Comparison of ENCODE assay signal across 15 mouse cellular contexts in genomic region chr9:21249629-21250508, GRCm38 (mm10). TPM values are rescaled to one million over a fixed set of nuclear protein-coding genes. Genes with fewer than 3 reads are reported as not detected.
A peak's percentile ranks its signal among the peaks of the same experiment; 100 is the strongest.
DNase-seq lines count a peak whose midpoint lies in the region; ATAC-seq and TF ChIP-seq lines count a peak whose summit lies in the region.
"Had no signal": no experiment of that assay in that cellular context is flagged by ENCODE, and none has a peak within 500 bp of the region (broad histone marks: within the 10 kb centered on the region; RNA-seq: fewer than 3 reads in every experiment).

No protein-coding gene starts in this region.

- H3K36me3 ChIP-seq in kidney, adult 2 months (ENCODE audit: control insufficient read depth, insufficient read depth, low read length) = no peaks in the 10 kb centered on the region
- H3K36me3 ChIP-seq in neural tube, embryonic 12.5 days = no peaks in the 10 kb centered on the region
- no peaks in the 10 kb centered on the region for H3K36me3 ChIP-seq in neural tube, embryonic 15.5 days
- H3K36me3 ChIP-seq in liver, embryonic 12.5 days = no peaks in the 10 kb centered on the region
- no peaks in the 10 kb centered on the region for H3K36me3 ChIP-seq in stomach, embryonic 16.5 days (ENCODE audit: control insufficient read depth, insufficient read depth, low read length)
- H3K36me3 ChIP-seq: heart, embryonic 13.5 days; midbrain, embryonic 12.5 days had no signal

- no peak overlapping the region for H3K9ac ChIP-seq in neural tube, embryonic 12.5 days
- H3K9ac ChIP-seq in neural tube, embryonic 15.5 days (replicated peaks) = no peak overlapping the region
- H3K9ac ChIP-seq in liver, embryonic 12.5 days = no peak overlapping the region
- H3K9ac ChIP-seq in stomach, embryonic 16.5 days (ENCODE audit: low read length) = no peak overlapping the region
- H3K9ac ChIP-seq: heart, embryonic 13.5 days; hindbrain, embryonic 14.5 days; midbrain, embryonic 12.5 days had no signal

- H3K27ac ChIP-seq in kidney, adult 2 months (ENCODE audit: insufficient read depth, low read depth, low read length) = no peak overlapping the region
- H3K27ac ChIP-seq in neural tube, embryonic 12.5 days = no peak overlapping the region
- H3K27ac ChIP-seq in neural tube, embryonic 15.5 days (replicated peaks) = no peak overlapping the region
- H3K27ac ChIP-seq in liver, embryonic 12.5 days = no peak overlapping the region
- H3K27ac ChIP-seq in stomach, embryonic 16.5 days (ENCODE audit: low read length) = peak overlapping the region; percentile 82
- H3K27ac ChIP-seq: heart, embryonic 13.5 days; hindbrain, embryonic 14.5 days; midbrain, embryonic 12.5 days had no signal

- no peaks in the 10 kb centered on the region for H3K9me3 ChIP-seq in neural tube, embryonic 12.5 days
- no peaks in the 10 kb centered on the region for H3K9me3 ChIP-seq in neural tube, embryonic 15.5 days (replicated peaks)
- H3K9me3 ChIP-seq in liver, embryonic 12.5 days (replicated peaks) = no peaks in the 10 kb centered on the region
- no peaks in the 10 kb centered on the region for H3K9me3 ChIP-seq in stomach, embryonic 16.5 days (replicated peaks; ENCODE audit: control insufficient read depth, low read length)
- H3K9me3 ChIP-seq: heart, embryonic 13.5 days; midbrain, embryonic 12.5 days had no signal

- WGBS in kidney, adult 2 months = 46% methylated on average over 17 of the region's 17 CpGs
- WGBS in neural tube, embryonic 12.5 days = 34% methylated on average over 17 of the region's 17 CpGs
- 38% methylated on average over 17 of the region's 17 CpGs for whole genome bisulfite sequencing in neural tube, embryonic 15.5 days
- 18% methylated on average over 17 of the region's 17 CpGs for WGBS in liver, embryonic 12.5 days (ENCODE audit: insufficient replicate concordance)
- WGBS in stomach, embryonic 16.5 days = 22% methylated on average over 17 of the region's 17 CpGs

- peak; percentile 28 for DNase-seq in kidney, adult 2 months
- no peak for DNase-seq in kidney, postnatal 4 days
- DNase-seq in right cerebral cortex, postnatal 14 days = no peak
- no peak for DNase-seq in gastrocnemius, adult 8-10 months (ENCODE audit: low spot score in 2 of 2)
- DNase-seq: gastrocnemius, postnatal 14 days; lung, postnatal 10 days; right cerebral cortex, adult 18-20 months had no signal

- ATAC-seq in neural tube, embryonic 12.5 days (ENCODE audit: low FRiP score, low read depth) = no peak
- ATAC-seq in neural tube, embryonic 15.5 days (ENCODE audit: low FRiP score) = no peak
- peak; percentile 51 for ATAC-seq in liver, embryonic 12.5 days
- ATAC-seq in stomach, embryonic 16.5 days (ENCODE audit: insufficient read depth, low FRiP score) = peak; percentile 52; the same call in 1 of the 2 replicates
- ATAC-seq: forebrain, embryonic 16.5 days had no signal

- no peaks in the 10 kb centered on the region; the same call in 1 of the 2 replicates for H3K27me3 ChIP-seq in kidney, adult 2 months (replicated peaks; ENCODE audit: control insufficient read depth, insufficient read depth, low read length)
- peaks cover 62% of the 10 kb centered on the region for H3K27me3 ChIP-seq in neural tube, embryonic 12.5 days (replicated peaks)
- H3K27me3 ChIP-seq in neural tube, embryonic 15.5 days (replicated peaks) = peaks cover 75% of the 10 kb centered on the region
- peaks cover 92% of the 10 kb centered on the region for H3K27me3 ChIP-seq in liver, embryonic 12.5 days (replicated peaks)
- H3K27me3 ChIP-seq in stomach, embryonic 16.5 days (ENCODE audit: control insufficient read depth, insufficient read depth, low read length) = peaks cover 44% of the 10 kb centered on the region

- no peak for TF ChIP-seq CTCF in kidney, adult 2 months (conservative IDR thresholded peaks at IDR 0.05; ENCODE audit: insufficient read depth, insufficient read length, low read depth, low read length)

- 0 out of 2 replicates have a peak overlapping the region, but pooled peaks have one; percentile 2 for H3K4me2 ChIP-seq in neural tube, embryonic 12.5 days (replicated peaks)
- no peak overlapping the region for H3K4me2 ChIP-seq in neural tube, embryonic 15.5 days
- H3K4me2 ChIP-seq in liver, embryonic 12.5 days = no peak overlapping the region
- no peak overlapping the region for H3K4me2 ChIP-seq in stomach, embryonic 16.5 days (ENCODE audit: low read depth, low read length)
- H3K4me2 ChIP-seq: heart, embryonic 13.5 days; hindbrain, embryonic 14.5 days; midbrain, embryonic 12.5 days had no signal

- H3K4me3 ChIP-seq in kidney, adult 2 months (ENCODE audit: insufficient read depth, low read depth, low read length) = no peak overlapping the region
- H3K4me3 ChIP-seq in neural tube, embryonic 12.5 days = no peak overlapping the region
- no peak overlapping the region for H3K4me3 ChIP-seq in neural tube, embryonic 15.5 days (replicated peaks)
- H3K4me3 ChIP-seq in liver, embryonic 12.5 days = no peak overlapping the region
- no peak overlapping the region for H3K4me3 ChIP-seq in stomach, embryonic 16.5 days (replicated peaks; ENCODE audit: low read length)
- H3K4me3 ChIP-seq: heart, embryonic 13.5 days; midbrain, embryonic 12.5 days had no signal

- H3K4me1 ChIP-seq in kidney, adult 2 months (ENCODE audit: control insufficient read depth, insufficient read depth, low read length) = no peaks in the 10 kb centered on the region
- peaks cover 12% of the 10 kb centered on the region for H3K4me1 ChIP-seq in neural tube, embryonic 12.5 days
- H3K4me1 ChIP-seq in neural tube, embryonic 15.5 days = peaks cover 11% of the 10 kb centered on the region
- H3K4me1 ChIP-seq in liver, embryonic 12.5 days = peaks cover 22% of the 10 kb centered on the region
- peaks cover 6% of the 10 kb centered on the region; the same call in 1 of the 2 replicates for H3K4me1 ChIP-seq in stomach, embryonic 16.5 days (ENCODE audit: control insufficient read depth, insufficient read depth, low read length)

- no peak for TF ChIP-seq POLR2A in kidney, adult 2 months (IDR thresholded peaks at IDR 0.05; ENCODE audit: low read depth, low read length)

RNA-seq across cellular contexts. Expression of gene S1pr5, which starts 1.6 kb away (rescaled TPM):
- polyA plus RNA-seq in kidney, adult 2 months (2012; rRNA removed) = 0.38 and 0.39 TPM in 2 replicates
- 1.5 and 2.0 TPM in 2 replicates for polyA plus RNA-seq in neural tube, embryonic 12.5 days (2016; fragmentation: Nextera tagmentation; extraction: Ambion mirVana)
- polyA plus RNA-seq in neural tube, embryonic 15.5 days (2015; fragmentation: Nextera tagmentation; extraction: Ambion mirVana) = 5.8 and 6.7 TPM in 2 replicates
- 0.10 and 0.12 TPM in 2 replicates for polyA plus RNA-seq in liver, embryonic 12.5 days (2016; fragmentation: Nextera tagmentation; extraction: Ambion mirVana)
- polyA plus RNA-seq in stomach, embryonic 16.5 days (2015; fragmentation: Nextera tagmentation; extraction: Ambion mirVana) = 1.8 and 2.0 TPM in 2 replicates
- under 1 TPM; 0.10 to 0.29 (median 0.15) TPM for total RNA-seq in gastrocnemius, adult 8-10 months (2022)

RNA-seq across cellular contexts. Expression of gene Keap1, which starts 10.7 kb away (rescaled TPM):
- 42.8 and 52.4 TPM in 2 replicates for polyA plus RNA-seq in kidney, adult 2 months (2012; rRNA removed)
- 53.9 and 55.1 TPM in 2 replicates for polyA plus RNA-seq in neural tube, embryonic 12.5 days (2016; fragmentation: Nextera tagmentation; extraction: Ambion mirVana)
- polyA plus RNA-seq in neural tube, embryonic 15.5 days (2015; fragmentation: Nextera tagmentation; extraction: Ambion mirVana) = 70.1 and 72.0 TPM in 2 replicates
- 39.8 and 41.6 TPM in 2 replicates for polyA plus RNA-seq in liver, embryonic 12.5 days (2016; fragmentation: Nextera tagmentation; extraction: Ambion mirVana)
- 52.5 and 56.4 TPM in 2 replicates for polyA plus RNA-seq in stomach, embryonic 16.5 days (2015; fragmentation: Nextera tagmentation; extraction: Ambion mirVana)
- total RNA-seq in gastrocnemius, adult 8-10 months (2022) = 10 to 100 TPM; 54.9 to 59.4 (median 57.4) TPM

RNA-seq across cellular contexts. Expression of gene Atg4d, which starts 15.2 kb away (rescaled TPM):
- 67.0 and 71.9 TPM in 2 replicates for polyA plus RNA-seq in kidney, adult 2 months (2012; rRNA removed)
- polyA plus RNA-seq in neural tube, embryonic 12.5 days (2016; fragmentation: Nextera tagmentation; extraction: Ambion mirVana) = 57.4 and 57.6 TPM in 2 replicates
- polyA plus RNA-seq in neural tube, embryonic 15.5 days (2015; fragmentation: Nextera tagmentation; extraction: Ambion mirVana) = 50.0 and 52.4 TPM in 2 replicates
- 85.7 and 85.9 TPM in 2 replicates for polyA plus RNA-seq in liver, embryonic 12.5 days (2016; fragmentation: Nextera tagmentation; extraction: Ambion mirVana)
- polyA plus RNA-seq in stomach, embryonic 16.5 days (2015; fragmentation: Nextera tagmentation; extraction: Ambion mirVana) = 53.3 and 55.7 TPM in 2 replicates
- total RNA-seq in gastrocnemius, adult 8-10 months (2022) = 10 to 100 TPM; 74.3 to 87.3 (median 80.7) TPM

RNA-seq across cellular contexts. Expression of gene Kri1, which starts 37.9 kb away (rescaled TPM):
- polyA plus RNA-seq in kidney, adult 2 months (2012; rRNA removed) = 14.2 and 15.9 TPM in 2 replicates
- 18.0 and 25.2 TPM in 2 replicates for polyA plus RNA-seq in neural tube, embryonic 12.5 days (2016; fragmentation: Nextera tagmentation; extraction: Ambion mirVana)
- 15.2 and 18.7 TPM in 2 replicates for polyA plus RNA-seq in neural tube, embryonic 15.5 days (2015; fragmentation: Nextera tagmentation; extraction: Ambion mirVana)
- 14.5 and 15.5 TPM in 2 replicates for polyA plus RNA-seq in liver, embryonic 12.5 days (2016; fragmentation: Nextera tagmentation; extraction: Ambion mirVana)
- 15.2 and 18.2 TPM in 2 replicates for polyA plus RNA-seq in stomach, embryonic 16.5 days (2015; fragmentation: Nextera tagmentation; extraction: Ambion mirVana)
- total RNA-seq in gastrocnemius, adult 8-10 months (2022) = 10 to 100 TPM in 3 of 4 experiments, 1 to 10 TPM in 1; 8.4 to 13.0 (median 11.4) TPM

RNA-seq across cellular contexts. Expression of gene Cdkn2d, which starts 41.3 kb away (rescaled TPM):
- polyA plus RNA-seq in kidney, adult 2 months (2012; rRNA removed) = 20.2 and 24.1 TPM in 2 replicates
- 94.6 and 96.1 TPM in 2 replicates for polyA plus RNA-seq in neural tube, embryonic 12.5 days (2016; fragmentation: Nextera tagmentation; extraction: Ambion mirVana)
- polyA plus RNA-seq in neural tube, embryonic 15.5 days (2015; fragmentation: Nextera tagmentation; extraction: Ambion mirVana) = 120 and 129 TPM in 2 replicates
- 87.4 and 88.6 TPM in 2 replicates for polyA plus RNA-seq in liver, embryonic 12.5 days (2016; fragmentation: Nextera tagmentation; extraction: Ambion mirVana)
- polyA plus RNA-seq in stomach, embryonic 16.5 days (2015; fragmentation: Nextera tagmentation; extraction: Ambion mirVana) = 47.4 and 51.5 TPM in 2 replicates
- 10 to 100 TPM in 3 of 4 experiments, 1 to 10 TPM in 1; 8.8 to 10.7 (median 10.6) TPM for total RNA-seq in gastrocnemius, adult 8-10 months (2022)

Comparison
In these comparisons a context has a peak if more than half of its experiments do, and no peak if none do; other contexts are left out.
1. ATAC-seq: peak in liver, embryonic 12.5 days (single experiment) and stomach, embryonic 16.5 days (single experiment); none in neural tube, embryonic 12.5 days (single experiment) and neural tube, embryonic 15.5 days (single experiment).